Mouse (Mus musculus): ENCODE results near the gene Pax3. TPM values are rescaled to one million over a fixed set of nuclear protein-coding genes. Genes with fewer than 3 reads are reported as not detected.

Gene Pax3
- polyA plus RNA-seq, 1 experiment from 2014 or later, result 0.09 TPM

DNA sequence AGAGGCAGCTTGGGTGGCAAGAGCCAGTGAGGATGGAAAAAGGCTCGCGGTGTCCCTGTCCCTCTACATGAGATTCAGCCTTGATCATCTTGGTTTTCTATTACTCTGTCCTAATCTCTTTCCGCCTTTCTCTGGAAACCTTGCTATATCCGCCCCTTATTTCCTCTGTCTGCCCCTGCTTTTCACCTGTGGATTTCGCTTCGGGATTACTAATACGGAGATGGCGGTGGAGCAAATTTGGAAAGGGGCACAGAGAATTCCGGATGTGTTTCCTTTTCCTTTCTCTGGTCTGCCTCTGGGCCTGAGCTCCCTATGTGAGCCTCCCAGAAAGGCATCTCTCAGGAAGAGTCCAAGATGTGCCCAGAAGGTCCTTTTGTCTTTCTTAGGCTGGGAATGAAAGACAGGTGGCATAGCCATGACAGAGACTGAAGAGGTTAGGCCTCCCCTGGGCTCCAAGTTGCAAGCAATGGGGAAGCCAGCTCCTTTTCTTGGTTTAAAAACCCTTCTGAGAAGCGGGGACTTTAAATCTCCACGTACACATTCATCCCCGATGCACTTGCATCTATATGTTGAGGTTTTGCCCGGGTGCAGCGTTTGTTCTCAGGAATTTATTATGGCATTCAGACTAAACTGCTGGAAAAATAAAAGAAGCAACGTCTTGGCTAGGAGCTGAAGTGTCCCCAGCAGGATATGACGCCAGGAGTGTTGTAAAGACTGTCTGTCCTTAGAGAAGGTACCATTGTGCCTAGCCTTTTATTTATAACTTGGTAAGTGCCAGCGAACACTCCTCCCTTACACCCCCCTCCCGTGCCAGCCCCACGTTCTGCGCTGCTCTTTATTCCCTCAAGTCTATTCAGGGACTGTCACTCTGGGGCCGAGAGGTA lies 659 bp upstream of the Pax3 start:
- no peak for ATAC-seq (ENCODE audit: extremely low read depth, insufficient number of reproducible peaks, low FRiP score, low TSS enrichment)
- Histone ChIP-seq H3K4me2 (peak overlapping the region; percentile 68), H3K4me1 (peaks cover 16% of the 10 kb centered on the region), H3K4me3 (peak overlapping the region; percentile 46), H3K36me3 (no peaks in the 10 kb centered on the region), H3K9me3 (no peaks in the 10 kb centered on the region), H3K27me3 (replicated peaks) (peaks cover 97% of the 10 kb centered on the region), H3K27ac (replicated peaks) (no peak overlapping the region), H3K9ac (no peak overlapping the region)
- WGBS, result 2% methylated on average over 21 of the region's 21 CpGs

DNA sequence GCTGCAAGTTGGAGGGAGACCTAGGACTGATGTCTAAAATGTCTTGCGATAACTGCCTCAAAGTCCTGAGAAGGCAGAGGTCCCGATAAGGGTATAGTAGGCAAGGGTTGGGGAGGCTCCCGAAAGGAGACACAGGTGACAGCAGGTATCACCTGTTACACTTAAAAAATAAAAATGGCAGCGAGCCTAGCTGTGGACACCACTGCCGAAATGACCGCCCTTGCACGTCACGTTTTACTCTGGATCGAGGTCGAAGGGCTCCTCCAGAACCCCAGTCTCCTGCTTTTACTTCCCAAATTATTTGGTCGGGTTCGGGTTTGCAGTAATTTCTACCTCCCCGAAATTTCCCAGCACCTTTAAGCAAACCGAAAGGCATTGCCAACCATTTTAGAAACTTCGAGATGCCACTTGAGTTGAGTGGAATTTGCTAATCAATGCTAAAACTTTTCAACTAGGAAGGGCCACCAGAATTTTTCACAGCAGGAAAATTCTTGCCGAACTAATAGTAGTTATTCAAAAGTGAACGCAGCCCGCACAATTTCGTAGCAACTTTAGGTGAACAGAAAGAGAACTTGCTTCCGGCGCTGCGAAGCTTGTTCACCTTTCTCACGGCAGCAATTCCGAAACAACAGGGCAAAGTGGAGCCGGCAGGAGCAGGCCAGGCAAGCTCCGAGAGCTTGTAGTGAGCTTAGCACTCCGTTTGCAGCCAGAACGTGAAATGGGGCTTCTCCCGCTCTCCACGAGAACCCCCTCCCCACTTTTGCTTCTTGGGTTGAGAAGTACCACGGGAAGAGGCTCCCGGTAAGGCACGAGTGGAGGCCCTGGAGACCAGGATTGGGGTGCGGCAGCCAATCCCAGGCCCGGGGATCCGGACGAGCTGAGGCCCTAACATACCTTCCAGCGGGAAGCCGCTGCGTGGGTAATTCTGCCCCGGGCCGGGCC lies 892 bp downstream of the Pax3 start:
- no peak for ATAC-seq (ENCODE audit: extremely low read depth, insufficient number of reproducible peaks, low FRiP score, low TSS enrichment)
- peak overlapping the region; percentile 46 for H3K4me3 ChIP-seq
- H3K27me3 ChIP-seq (replicated peaks), result peaks cover 99% of the 10 kb centered on the region
- WGBS, result 1% methylated on average over 42 of the region's 42 CpGs
- 0 out of 2 replicates have a peak overlapping the region, but pooled peaks have one; percentile 2 for H3K9ac ChIP-seq
- peaks cover 16% of the 10 kb centered on the region for H3K4me1 ChIP-seq
- no peaks in the 10 kb centered on the region for H3K9me3 ChIP-seq
- H3K27ac ChIP-seq (replicated peaks), result no peak overlapping the region
- H3K4me2 ChIP-seq, result peak overlapping the region; percentile 68
- no peaks in the 10 kb centered on the region for H3K36me3 ChIP-seq

DNA sequence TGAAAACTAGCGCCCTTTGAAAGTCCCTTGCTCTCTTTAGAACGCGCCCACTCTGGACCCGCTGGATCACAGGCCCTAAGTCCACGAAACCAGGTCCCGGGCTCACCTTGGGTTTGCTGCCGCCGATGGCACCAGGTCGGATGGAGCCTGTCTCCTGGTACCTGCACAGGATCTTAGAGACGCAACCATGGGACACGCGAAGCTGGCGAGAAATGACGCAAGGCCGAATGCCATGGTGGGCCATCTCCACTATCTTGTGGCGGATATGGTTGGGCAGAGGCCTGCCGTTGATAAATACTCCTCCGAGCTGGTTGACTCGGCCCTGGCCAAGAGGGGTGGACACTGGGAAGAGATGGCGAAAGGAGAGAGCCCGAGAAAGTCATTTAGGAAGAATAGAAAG lies 1.8 kb downstream of the Pax3 start:
- WGBS, result 2% methylated on average over 21 of the region's 21 CpGs
- Histone ChIP-seq H3K9ac (no peak overlapping the region), H3K4me2 (no peak overlapping the region), H3K4me3 (no peak overlapping the region), H3K4me1 (peaks cover 16% of the 10 kb centered on the region), H3K27me3 (replicated peaks) (peaks cover 100% of the 10 kb centered on the region), H3K27ac (replicated peaks) (no peak overlapping the region), H3K36me3 (no peaks in the 10 kb centered on the region), H3K9me3 (no peaks in the 10 kb centered on the region)
- no peak for ATAC-seq (ENCODE audit: extremely low read depth, insufficient number of reproducible peaks, low FRiP score, low TSS enrichment)

DNA sequence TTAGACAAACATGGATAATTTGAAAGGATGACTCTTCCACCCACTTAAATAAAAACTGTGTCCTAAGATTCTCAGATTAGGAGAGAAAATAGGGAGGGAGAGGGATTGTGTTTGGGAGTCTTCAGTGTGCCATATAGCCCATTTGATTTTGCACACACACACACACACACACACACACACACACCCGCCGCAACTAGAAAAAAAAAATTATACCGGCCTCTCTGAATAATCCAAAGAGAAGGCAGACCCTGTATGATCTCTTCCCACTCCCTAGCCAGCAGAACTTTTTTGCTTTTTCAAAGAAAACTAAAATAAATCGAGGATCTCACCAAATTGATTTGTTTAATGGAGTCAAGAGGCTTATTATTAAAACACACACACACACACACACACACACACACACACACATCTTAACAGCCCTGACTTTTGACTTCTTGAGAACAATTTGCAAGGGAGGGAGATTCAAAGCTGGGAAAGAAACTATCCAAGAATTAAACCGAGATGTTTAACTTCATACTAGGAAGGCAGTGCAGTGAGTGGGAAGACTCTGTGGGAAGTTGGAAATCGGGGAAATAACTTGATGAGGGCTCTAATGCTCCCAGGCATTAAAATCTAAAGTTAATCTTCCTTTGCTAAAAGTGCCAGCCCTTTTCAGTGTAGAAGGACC lies 2.4 kb downstream of the Pax3 start:
- 5% methylated on average over 6 of the region's 6 CpGs for WGBS
- H3K4me2 ChIP-seq, result peak overlapping the region; percentile 2; the same call in 1 of the 2 replicates
- no peak overlapping the region for H3K4me3 ChIP-seq

DNA sequence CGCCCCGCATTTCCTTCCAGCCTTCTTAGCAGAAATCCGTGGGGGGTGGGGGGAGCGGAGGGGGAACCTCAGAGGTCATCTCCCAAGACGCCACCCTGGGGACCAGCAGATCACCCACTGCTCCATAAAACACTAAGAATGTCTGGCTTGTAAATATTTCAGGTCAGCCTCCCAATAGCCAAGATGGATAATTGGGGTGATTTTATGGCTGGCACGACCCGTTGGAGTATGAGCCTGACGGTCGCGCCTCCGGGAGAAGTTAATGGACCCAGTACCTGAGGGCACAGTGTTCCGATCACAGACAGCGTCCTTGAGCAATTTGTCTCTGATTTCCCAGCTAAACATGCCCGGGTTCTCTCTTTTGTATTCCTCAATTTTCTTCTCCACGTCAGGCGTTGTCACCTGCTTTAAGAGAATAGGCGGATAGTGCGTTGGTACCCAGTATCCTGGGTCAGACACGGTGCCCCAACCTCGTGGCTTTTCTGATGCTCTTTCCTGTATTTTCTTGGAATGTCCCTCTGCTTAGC lies 3.4 kb downstream of the Pax3 start:
- Histone ChIP-seq H3K4me1 (peaks cover 24% of the 10 kb centered on the region), H3K4me2 (peak overlapping the region; percentile 2; the same call in 1 of the 2 replicates), H3K36me3 (no peaks in the 10 kb centered on the region), H3K27me3 (replicated peaks) (peaks cover 100% of the 10 kb centered on the region), H3K9me3 (no peaks in the 10 kb centered on the region), H3K4me3 (no peak overlapping the region), H3K27ac (replicated peaks) (no peak overlapping the region), H3K9ac (no peak overlapping the region)
- no peak for ATAC-seq (ENCODE audit: extremely low read depth, insufficient number of reproducible peaks, low FRiP score, low TSS enrichment)
- WGBS, result 3% methylated on average over 20 of the region's 20 CpGs

More for the DNA sequence above, 2.4 kb downstream of the Pax3 start:
- Histone ChIP-seq H3K4me1 (peaks cover 18% of the 10 kb centered on the region), H3K9ac (no peak overlapping the region), H3K27me3 (replicated peaks) (peaks cover 100% of the 10 kb centered on the region), H3K36me3 (no peaks in the 10 kb centered on the region), H3K27ac (replicated peaks) (no peak overlapping the region), H3K9me3 (no peaks in the 10 kb centered on the region)
- no peak for ATAC-seq (ENCODE audit: extremely low read depth, insufficient number of reproducible peaks, low FRiP score, low TSS enrichment)

DNA sequence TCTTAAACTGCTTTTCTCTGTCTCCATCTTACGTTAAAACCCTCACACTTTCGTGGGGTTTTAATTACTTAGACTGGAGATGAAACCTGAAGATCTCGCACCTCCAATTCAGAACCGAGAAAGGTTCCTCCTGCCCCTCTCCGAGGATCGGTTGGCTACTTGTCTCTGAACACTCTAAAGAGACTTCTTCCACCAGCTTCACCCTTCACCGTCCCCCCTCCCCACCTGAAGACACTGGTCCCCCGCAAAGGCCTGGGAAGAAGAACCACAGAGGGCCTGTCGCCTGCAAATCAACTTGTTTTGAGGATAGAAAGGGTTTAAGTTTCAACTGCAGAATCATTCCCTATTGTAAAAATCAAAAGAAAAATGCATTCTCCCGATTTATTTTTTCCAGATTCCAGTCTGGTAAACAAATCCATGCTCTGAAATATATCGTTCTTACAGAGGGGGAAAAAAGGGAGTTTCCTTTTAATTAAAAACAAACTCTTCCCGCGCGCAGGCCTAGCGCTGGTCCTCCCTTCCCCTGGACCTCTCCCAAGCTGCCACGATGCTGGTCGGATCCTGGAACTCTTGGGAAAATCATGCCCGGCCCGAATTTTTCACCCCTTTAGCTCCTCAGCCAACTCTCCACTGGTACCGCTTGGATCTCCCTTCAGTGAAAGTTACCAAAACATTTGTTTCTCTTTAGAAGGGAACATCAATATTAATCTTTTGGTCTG lies 4.0 kb downstream of the Pax3 start:
- Histone ChIP-seq H3K4me3 (no peak overlapping the region), H3K36me3 (no peaks in the 10 kb centered on the region), H3K9me3 (no peaks in the 10 kb centered on the region), H3K4me1 (peaks cover 24% of the 10 kb centered on the region), H3K27me3 (replicated peaks) (peaks cover 100% of the 10 kb centered on the region), H3K9ac (no peak overlapping the region), H3K27ac (replicated peaks) (no peak overlapping the region), H3K4me2 (no peak overlapping the region)
- no peak for ATAC-seq (ENCODE audit: extremely low read depth, insufficient number of reproducible peaks, low FRiP score, low TSS enrichment)
- WGBS, result 2% methylated on average over 20 of the region's 20 CpGs

DNA sequence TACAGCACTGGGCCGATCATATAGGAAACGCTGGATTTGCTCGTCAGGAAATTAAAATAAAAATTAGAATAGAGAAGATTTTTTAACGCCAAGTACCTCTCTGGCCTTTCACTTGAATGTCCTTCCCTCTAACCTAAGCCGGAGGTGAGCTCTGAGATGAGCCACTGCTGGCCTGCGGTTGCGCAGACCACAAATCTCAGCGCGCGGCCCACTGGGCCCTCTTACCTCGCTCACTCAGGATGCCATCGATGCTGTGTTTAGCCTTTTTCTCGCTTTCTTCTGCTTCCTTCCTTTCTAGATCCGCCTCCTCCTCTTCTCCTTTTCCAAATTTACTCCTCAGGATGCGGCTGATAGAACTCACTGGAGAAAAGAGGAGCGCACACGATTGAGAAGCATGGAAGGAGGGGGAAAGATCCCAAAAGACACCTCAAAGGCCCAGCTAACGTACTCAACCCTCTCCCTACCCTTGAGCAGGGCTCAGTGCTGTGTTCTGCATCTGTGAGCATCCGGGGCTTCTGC lies 4.7 kb downstream of the Pax3 start:
- no peaks in the 10 kb centered on the region for H3K9me3 ChIP-seq
- no peak overlapping the region for H3K9ac ChIP-seq
- no peak overlapping the region for H3K4me3 ChIP-seq
- 7% methylated on average over 19 of the region's 19 CpGs for WGBS
- no peaks in the 10 kb centered on the region for H3K36me3 ChIP-seq
- peaks cover 100% of the 10 kb centered on the region for H3K27me3 ChIP-seq (replicated peaks)
- no peak overlapping the region for H3K4me2 ChIP-seq
- H3K4me1 ChIP-seq, result peaks cover 23% of the 10 kb centered on the region
- no peak overlapping the region for H3K27ac ChIP-seq (replicated peaks)
- ATAC-seq (ENCODE audit: extremely low read depth, insufficient number of reproducible peaks, low FRiP score, low TSS enrichment), result no peak

DNA sequence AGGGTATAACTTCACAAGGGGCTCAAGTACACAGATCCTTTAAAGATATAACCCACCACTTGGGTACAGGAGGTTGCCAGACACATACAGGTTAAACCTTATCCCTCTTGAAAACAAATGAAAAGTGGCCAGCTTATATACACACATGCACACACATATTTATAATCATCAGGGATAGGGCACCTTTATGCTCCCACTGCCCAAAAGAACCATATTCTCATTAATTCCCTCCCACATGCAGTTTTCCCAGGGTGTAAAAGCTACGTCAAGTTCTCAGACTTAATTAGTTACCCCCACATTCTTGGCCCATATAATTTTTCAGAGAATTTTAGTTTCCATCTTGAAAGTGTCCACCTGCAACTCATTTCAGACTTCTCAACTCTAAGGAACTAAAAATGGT lies 5.2 kb downstream of the Pax3 start:
- H3K9ac ChIP-seq, result no peak overlapping the region
- H3K27me3 ChIP-seq (replicated peaks), result peaks cover 100% of the 10 kb centered on the region
- no peak for ATAC-seq (ENCODE audit: extremely low read depth, insufficient number of reproducible peaks, low FRiP score, low TSS enrichment)
- no peak overlapping the region for H3K27ac ChIP-seq (replicated peaks)
- no peak overlapping the region for H3K4me2 ChIP-seq
- H3K4me3 ChIP-seq, result no peak overlapping the region
- H3K9me3 ChIP-seq, result no peaks in the 10 kb centered on the region
- no peaks in the 10 kb centered on the region for H3K36me3 ChIP-seq
- peaks cover 18% of the 10 kb centered on the region for H3K4me1 ChIP-seq
- WGBS, result 52% methylated on average over 1 of the region's 1 CpGs

DNA sequence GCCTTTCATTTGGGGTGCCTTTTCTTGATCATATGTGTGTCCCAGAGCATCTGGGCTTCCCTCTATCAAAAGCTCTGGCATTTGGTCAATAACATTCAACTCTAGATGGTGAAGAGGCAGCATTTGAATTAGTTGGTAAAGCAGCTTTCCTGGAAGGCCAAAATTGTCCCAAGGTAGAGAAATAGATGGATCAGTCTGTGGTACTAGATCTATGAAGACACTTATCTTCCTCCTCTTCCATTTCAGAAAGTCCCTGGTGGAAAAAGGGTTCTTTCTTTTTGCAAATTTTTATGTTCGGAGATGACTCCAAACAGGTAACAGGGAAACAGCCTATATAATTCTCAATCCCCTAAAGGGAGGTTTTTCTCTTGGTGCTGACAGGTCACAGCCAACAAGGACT lies 5.6 kb downstream of the Pax3 start:
- WGBS, result 48% methylated on average over 1 of the region's 1 CpGs
- no peak overlapping the region for H3K9ac ChIP-seq
- H3K4me1 ChIP-seq, result peaks cover 14% of the 10 kb centered on the region
- H3K27me3 ChIP-seq (replicated peaks), result peaks cover 100% of the 10 kb centered on the region
- H3K27ac ChIP-seq (replicated peaks), result no peak overlapping the region
- H3K4me3 ChIP-seq, result no peak overlapping the region
- H3K9me3 ChIP-seq, result no peaks in the 10 kb centered on the region
- ATAC-seq (ENCODE audit: extremely low read depth, insufficient number of reproducible peaks, low FRiP score, low TSS enrichment), result no peak
- H3K36me3 ChIP-seq, result no peaks in the 10 kb centered on the region
- H3K4me2 ChIP-seq, result no peak overlapping the region

DNA sequence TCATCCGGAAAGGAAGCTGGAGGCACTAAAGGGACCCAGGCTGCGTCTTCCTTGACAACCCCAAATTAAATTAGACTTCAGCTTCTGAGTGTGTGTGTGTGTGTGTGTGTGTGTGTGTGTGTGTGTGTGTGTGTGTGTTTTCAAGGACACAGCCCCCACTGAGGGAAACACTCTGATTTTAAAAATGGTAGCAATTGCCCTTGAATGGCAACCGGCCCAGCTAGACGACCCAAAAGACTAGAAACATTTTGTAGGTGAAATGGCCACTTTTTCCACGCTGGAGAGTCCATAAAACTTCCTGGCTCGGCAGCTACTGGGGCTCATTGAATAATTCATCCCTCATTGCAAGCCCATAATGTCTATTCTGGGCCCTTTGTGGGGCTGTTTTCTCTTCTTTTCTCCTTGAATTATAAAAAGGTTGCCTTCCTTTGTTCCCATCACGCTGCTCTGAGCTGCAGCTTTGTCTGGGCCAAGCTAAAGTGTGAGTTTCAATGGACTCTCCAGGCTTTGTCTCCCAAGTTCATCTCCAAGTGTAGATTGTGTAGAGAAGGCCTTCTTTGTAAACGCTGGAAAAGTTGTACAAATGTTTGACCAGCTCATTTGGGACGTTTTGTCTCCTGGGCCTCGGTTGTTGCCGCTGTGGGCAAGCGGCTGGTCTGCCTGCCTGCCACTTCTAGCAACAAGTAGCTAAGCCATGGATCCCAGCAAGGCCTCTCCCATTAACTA lies 6.4 kb downstream of the Pax3 start:
- ATAC-seq (ENCODE audit: extremely low read depth, insufficient number of reproducible peaks, low FRiP score, low TSS enrichment), result no peak
- WGBS, result 8% methylated on average over 12 of the region's 12 CpGs

More for the DNA sequence above, 6.4 kb downstream of the Pax3 start:
- Histone ChIP-seq H3K27me3 (replicated peaks) (peaks cover 100% of the 10 kb centered on the region), H3K4me3 (no peak overlapping the region), H3K4me2 (no peak overlapping the region), H3K36me3 (no peaks in the 10 kb centered on the region), H3K9ac (no peak overlapping the region), H3K9me3 (no peaks in the 10 kb centered on the region), H3K4me1 (peaks cover 8% of the 10 kb centered on the region; the same call in 1 of the 2 replicates), H3K27ac (replicated peaks) (no peak overlapping the region)

Data from heart, embryonic 13.5 days (tissue).